Mouse (Mus musculus) gastrocnemius, adult 8-10 months (tissue): ENCODE data around the gene Gng2. TPM values are rescaled to one million over a fixed set of nuclear protein-coding genes. Genes with fewer than 3 reads are reported as not detected.
"Not testable (repeated sequence)": the region's sequence is repeated elsewhere in the genome, so short reads cannot be mapped to it uniquely, and the experiment has no call there.

Experiments
- DNase-seq, 2 experiments: peaks; one replicate each; pipeline ENCODE4 v3.0.0; 2022; ENCODE audit warnings: low spot score in 2 of 2
- total RNA-seq, 4 experiments: library from RNA; stranded (reverse); gene quantifications; 2 replicates each; pipeline ENCODE4 v1.2.4; 2022

Gene Gng2
- total RNA-seq, 4 experiments from 2014 or later: 0.68 to 6.9 (median 2.6) TPM

DNA sequence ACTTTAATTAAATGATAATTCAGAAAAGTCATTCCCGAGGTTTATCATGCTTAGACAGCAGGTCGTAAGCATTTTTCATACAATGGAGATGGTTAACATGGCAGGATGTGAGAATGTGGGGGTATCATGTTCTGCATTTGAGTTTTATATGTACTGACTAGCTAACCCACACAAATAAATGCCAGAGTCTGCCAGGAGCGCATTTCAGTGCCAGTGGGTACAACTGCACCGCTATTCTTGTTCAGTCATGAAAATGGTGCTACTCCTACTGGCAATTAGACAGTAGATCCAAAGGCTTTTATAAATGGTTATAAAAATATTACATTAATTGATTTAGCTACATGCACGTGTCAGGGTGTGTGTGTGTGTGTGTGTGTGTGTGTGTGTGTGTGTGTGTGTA, 38.9 kb downstream of the Gng2 start:
- no peak for DNase-seq

DNA sequence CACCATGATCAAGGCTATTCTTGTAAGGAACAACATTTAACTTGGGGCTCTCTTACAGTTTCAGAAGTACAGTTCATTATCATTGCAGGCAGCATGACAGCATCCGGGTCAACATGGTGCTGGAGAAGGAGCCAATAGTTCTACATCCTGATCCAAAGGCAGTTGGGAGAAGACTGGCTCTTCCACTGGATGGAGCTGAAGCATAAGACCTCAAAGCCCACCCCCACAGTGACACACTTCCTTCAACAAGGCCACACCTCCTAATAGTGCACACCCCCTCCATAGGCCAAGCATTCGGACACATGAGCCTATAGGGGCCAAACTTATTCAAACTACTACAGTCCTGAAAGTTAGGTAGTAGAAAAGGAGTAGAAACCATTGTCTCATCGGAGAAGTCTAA, 42.3 kb downstream of the Gng2 start:
- DNase-seq: no peak

DNA sequence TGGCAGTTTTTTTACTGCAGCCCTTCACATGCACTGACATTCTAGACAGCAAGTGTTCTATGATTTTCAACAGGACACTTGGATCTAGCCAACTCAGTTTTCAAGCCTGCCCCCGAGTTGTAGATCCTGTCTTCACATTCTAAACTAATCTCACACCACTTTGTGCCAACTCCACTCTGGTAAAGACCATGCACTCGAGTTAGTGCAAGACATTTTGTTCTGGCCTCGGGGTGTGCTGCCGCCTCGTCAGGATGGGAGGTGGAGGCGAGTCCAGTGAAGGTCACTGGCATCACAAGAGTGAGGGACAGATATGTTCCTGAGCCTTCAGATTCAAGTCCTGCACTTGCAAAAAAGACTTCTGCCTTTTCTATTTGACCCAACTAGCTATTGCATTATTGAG, 44.1 kb downstream of the Gng2 start:
- no peak for DNase-seq

DNA sequence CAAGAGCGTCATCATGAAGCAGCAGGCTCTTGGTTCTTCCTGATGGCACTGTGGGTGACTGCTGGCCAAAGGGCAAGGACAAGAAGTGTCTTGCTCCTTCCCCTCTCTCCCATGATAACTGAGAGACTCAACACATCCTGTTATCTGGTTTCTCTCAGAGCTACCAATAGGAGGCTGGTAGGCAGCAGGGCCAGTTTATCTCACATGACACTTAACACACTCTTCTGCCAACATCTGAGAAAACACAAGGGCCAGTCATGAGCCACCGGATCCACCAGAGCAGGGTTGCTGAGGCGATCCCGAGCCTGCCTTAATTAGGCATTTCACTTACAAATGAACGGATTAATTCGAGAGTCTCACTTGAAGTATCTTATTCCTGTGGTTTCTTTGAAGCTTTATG, 49.5 kb downstream of the Gng2 start:
- no peak for DNase-seq

DNA sequence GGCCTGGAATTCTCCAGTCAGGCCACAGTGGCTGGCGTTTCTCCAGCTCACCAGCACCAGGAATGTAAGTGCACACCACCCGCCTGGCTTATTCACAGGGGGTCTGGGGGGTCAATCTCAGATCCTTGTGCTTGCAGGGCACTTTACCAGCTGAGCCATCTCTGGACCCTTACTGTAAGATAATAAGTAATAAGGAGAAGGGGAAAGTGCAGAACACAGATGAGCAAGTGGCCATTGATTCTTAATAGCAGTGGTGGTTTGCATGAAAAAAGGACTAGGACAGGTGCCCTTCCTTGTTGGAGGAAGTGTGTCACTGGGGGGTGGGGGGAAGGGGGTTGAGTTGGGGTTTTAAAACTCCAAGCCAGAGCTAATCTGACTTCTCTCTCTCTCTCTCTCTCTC, 50.3 kb downstream of the Gng2 start:
- DNase-seq: no peak

DNA sequence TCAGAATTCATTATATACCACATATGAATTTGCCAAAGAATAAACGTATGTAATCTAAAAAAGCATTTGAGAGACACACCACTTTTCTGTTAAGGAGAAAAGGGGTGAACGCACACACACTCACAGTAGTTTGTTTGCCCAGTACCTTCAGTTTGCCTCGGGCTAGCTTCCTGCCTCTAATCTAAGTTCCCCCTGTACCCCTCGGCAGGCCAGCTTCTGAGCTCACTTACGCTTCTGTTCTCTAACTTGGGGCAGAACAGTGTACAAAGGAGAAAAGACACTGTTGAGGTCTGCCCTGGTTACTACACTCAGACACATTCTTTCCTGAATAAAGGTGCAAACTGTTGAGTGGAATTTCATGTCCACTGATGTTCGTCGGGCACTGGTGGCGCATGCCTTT, 51.1 kb downstream of the Gng2 start:
- no peak for DNase-seq

DNA sequence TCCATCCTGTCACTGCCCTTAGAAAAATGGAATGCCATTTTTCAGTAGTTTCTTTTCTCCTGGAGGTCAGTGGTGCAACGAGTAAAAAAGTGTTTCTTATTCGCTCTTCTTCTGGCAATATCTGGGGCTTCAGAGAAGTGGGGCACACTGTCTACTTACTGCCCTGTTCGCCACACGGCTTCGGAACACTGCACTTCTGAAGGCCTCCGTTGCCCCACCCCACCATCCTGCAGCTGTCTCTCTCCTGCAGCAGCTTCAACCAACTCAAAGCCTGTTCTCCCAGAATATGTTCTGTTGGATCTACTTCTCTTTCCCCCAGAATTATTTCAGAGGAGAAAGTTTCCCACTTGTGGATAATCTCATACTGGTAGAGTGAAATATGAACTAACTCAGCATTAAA, 52.3 kb downstream of the Gng2 start:
- no peak for DNase-seq

DNA sequence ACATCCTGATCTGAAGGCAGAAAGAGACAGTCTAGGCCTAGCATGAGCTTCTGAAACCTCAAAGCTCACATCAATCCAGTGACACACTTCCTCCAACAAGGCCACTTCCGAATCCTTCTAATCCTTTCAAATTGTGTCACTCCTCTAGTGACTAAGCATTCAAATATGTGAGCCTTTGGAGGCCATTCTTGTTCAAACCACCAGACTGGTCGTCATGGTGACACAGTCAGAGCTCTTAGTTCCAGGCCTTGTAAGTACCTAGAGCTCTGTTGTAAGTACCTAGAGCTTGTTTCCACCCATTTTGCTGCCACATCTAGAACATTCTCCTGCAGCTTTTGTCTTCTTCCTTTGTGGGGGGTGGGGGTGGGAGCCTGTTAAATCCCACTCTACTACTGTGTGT, 53.3 kb downstream of the Gng2 start:
- no peak for DNase-seq

DNA sequence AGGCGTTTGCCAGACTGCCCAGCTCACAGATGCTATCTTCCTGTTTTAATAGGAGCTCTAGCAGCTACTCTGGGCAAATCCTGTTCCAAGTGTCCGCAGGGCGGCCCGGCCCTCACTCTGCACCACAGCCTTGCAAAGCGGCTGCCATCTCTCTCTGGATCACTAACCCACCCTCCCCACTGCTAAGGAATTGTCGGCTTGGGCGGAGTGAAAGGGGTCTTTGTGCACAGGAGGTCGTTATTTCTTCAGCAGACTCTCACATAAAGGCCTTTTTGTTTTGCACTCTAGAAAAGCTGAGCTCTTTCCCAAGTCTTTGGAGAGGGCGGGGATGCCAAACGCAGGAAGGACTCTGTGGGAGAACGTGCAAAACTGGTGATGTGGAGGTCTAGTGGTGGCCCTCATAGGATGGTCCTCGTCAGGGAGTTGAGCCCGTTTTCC, 57.2 kb downstream of the Gng2 start:
- DNase-seq: no peak

DNA sequence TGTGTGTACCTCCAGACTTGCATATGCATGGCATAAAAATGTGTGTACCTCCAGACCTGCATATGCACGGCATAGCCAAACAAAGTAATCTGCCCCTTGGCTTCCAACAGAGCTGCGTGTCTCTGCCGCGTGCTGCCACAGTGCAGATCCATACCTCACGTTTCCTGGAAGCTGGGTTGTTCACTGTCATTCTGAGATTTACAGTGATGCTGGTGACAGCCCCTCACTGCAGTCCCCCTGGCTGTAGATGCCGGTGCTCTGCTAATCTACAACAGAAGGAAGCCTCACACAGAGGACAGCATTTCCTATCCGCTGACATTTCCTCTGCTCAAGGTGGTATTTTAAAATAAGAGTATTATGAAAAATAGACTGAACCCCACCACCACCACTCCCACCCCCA, 57.6 kb downstream of the Gng2 start:
- no peak for DNase-seq

DNA sequence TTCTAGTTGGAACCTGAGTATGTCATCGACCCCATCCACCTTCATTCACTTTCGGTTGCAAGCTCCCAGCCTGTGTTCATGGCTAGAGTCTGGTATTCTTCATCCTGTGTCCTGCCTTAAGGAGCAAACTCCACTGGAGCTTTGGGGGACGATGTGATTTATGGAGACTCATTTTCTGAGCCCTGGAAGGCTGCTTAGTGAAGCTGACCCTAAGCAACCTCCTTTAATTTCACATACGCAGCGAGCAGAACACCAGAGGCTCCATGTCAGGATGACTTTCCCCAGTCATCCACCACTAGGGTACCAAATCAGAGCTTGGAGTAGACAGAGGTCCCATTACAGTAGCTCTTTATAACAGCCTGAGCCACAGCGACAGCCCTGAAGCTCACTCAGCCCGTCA, 59.9 kb downstream of the Gng2 start:
- DNase-seq: no peak

DNA sequence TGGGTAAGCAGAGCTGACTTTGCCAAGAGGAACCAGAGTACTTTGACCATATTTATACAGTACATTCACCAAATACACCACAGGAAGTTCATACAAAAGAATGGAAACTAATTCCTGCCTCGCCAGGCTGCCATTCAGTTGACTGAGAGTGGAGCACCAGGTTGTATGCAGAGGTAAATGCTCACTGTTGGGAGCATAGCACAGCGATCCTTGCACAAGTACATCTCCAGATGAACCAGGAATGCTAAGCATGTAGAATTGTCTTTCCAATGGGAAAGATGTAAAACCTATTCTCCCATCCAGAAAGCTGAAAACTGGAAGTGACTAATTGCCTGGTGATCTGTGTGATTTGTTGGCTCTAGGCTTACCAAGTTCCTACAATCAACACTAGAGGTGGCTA, 61.1 kb downstream of the Gng2 start:
- DNase-seq: no peak

DNA sequence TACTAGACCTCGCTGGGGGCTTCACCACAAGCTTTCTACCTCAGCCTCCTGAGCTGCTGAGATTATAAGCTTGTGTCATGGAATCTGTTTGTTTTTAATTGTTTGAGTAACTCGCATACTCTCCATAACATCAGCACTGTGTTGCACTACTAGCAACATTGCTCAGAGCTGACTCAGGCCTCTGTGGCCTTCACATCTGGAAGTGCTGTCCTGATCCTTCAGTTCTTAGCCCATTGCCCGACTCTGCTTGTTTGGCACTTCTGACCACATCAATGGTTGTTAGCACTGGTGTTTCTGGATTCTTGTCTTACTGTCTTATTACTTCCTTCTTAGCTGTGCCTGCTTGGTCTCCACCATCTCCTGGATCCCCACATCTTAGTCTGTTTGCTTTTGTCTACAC, 64.5 kb downstream of the Gng2 start:
- no peak for DNase-seq

DNA sequence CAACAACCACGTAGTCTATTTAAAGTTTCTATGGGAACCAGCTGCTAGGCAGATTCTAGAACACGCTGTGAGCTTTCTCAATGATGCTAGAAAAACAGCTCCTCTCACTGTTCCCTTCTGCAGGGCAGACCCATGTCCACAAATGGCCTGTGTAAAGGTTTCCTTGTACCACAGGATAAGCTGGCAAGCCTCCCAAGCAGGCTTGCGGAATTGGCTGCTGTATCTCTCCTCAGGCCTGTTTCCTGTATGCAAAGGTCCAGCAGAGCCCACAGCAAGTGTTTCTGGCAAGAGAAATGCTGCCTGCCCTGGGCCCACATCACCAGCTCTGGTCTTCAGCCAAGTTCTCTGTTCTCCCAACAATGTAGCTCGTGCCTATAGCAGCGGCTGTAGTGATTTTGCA, 71.8 kb downstream of the Gng2 start:
- no peak for DNase-seq

DNA sequence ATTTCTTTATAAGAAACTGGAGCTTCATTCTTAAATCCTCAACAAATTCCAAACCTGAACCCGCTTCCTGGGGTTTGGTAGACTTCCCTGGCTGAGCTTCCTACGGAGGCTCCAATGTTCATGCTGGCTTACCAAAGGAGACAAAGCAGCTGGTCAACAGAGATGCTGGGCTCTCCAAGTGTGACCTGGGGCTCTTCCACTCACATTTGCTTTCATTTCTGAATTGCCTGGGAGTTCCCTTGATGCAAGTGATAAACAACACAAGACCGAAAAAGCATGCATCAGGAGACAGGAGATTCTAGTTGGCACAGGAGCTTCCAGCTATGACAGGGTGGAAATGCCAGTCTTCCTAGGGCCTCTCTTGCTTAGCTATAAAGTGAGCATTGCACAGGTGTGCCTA, 72.6 kb downstream of the Gng2 start:
- DNase-seq: no peak

DNA sequence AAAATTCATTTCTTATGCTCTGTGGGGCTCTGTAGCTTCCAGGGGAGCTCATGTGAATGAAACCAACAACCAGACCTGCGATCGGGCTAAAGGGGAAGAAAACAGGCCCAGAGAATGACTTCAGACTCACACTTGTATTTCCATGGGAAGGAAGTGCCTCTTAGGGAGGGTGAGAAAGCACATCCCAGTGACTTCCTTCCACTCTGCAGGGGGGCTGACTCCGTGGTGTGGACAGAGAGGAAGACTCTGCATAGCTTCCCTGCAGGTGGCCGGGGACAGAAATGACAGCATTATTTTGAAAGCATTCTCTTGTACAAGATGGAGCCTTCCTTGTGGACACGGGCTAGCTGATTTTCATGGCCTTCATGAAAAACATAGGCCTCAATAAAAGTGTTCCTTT, 73.4 kb downstream of the Gng2 start:
- DNase-seq: no peak

DNA sequence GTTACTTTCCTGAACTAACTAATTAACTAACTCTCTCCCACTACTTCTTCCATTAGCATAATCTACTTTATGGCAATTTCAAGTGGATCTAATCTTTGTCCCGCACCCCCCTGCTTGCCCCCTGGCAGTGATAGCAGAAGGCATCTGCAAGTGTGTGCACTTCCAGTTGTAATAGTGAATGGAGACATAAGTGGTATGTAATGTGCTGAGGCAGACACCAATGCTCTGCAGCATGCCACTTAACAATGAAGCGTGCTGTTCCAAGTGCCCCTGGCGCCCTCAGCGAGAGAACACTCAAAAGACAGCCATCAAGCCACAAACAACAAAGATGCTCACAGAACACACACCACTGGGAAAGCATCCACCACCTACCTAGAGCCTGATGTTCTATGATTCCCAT, 76.9 kb downstream of the Gng2 start:
- DNase-seq: no peak

DNA sequence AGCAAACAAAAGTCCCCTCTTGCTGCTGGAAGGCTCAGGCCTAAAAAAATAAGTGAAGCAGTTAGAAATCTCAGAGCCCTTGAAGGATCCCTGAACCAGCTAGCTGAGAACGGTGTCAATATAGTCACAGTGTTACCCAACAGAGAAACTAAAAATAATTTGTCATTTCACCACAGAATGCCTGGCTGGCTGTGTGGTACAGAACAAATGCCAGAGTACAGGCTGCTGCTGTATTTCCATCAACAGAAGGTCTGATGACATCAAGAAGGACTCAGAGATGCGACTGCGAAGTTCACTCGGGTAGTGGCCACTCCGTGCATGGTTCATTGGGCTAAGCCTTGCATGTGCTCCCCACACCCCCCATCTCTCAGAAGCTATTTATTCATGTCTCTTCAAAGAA, 89.9 kb downstream of the Gng2 start:
- DNase-seq: peak in 1 of 2 experiments; percentile 3

DNA sequence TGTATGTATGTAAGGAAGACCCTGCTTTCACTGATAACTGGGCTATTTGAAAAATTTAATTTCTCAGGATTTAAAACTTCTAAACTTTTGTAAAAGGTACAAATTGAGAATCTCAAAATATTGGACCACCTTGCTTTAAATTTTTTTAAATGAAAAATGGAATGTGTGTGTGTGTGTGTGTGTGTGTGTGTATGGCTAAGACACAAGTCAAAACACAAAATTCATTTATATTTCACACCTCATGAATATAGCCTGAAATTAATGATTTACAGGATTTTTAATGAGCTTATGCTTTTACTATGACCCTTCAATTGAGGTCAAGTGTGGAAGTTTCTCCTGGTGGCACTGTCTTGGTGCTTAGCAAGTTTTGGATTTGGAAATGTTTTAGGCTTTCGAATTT, 93.0 kb downstream of the Gng2 start:
- DNase-seq: not testable (repeated sequence)

DNA sequence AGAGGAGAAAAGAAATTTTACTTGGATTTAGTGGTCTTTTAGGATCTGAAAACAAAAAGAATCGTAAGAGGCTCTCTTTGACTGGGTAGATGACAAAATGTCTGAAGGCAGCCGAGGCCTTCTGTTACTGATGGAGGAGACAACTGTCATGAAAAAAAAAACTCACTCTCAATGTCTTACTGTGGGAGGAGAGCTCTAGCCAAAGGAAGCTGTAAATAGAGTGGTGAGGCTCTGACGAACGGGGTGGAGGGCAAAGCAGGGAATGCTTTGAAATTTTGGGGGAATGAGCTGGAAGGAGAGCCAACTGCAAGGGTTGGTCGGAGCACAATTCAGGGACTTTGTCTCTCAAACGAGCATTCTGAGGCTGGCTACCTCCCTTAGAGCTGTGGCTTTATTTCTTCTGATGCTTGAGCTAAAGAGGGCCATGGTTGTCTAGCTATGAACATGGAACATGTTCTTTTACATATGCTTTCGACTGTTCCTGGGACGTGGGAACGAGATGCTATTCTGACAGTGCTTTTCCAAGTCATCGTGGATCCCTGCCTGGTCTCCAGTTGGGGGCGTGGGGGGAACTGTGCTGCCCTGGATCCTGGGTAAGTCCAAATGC, 103.1 kb downstream of the Gng2 start:
- DNase-seq: no peak

DNA sequence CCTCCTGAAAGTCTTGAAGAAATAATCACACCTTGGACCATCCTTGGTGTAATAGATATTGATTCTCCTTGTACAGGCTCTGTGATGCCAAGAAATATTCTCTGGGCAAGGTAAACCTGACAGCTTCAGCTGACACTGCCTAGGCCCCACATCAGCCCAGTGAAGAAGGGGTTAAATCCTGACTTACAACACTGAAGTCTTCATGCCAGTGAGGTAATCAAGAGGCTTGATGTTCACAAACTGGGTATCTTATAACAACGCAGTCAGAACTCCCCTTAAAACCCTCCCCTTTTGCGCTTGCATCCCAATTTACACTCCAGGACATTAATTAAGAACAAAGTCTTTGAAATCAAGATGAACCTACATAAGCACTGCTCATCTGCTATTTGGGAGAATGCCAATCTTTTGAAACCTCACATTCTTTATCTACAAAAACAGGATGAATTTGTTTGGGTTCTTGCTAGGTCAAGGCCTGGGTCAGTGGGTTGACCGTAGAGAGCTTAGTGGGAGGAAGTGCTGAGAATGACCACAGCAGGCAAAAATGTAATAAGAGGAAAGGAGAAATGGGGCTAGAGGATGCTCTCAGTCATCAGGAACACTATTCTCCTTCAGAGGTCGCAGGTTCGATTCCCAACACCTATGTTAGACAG, 110.0 kb downstream of the Gng2 start:
- DNase-seq: no peak

DNA sequence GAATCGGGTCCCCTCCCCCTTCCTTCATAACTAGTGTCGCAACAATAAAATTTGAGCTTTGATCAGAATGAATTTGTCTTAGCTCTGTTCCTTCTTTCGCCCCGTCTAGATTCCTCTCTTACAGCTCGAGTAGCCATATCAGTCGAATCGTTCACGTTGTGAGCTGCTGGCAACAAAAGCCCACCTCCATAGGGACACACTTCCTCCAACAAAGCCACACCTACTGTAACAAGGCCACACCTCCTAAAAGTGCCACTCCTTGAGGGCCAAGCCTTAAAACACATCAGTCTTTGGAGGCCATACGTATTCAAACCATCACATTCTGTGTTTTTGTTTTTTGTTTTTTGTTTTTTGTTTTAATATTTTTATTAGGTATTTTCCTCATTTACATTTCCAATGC, 112.3 kb downstream of the Gng2 start:
- DNase-seq: not testable (repeated sequence)

DNA sequence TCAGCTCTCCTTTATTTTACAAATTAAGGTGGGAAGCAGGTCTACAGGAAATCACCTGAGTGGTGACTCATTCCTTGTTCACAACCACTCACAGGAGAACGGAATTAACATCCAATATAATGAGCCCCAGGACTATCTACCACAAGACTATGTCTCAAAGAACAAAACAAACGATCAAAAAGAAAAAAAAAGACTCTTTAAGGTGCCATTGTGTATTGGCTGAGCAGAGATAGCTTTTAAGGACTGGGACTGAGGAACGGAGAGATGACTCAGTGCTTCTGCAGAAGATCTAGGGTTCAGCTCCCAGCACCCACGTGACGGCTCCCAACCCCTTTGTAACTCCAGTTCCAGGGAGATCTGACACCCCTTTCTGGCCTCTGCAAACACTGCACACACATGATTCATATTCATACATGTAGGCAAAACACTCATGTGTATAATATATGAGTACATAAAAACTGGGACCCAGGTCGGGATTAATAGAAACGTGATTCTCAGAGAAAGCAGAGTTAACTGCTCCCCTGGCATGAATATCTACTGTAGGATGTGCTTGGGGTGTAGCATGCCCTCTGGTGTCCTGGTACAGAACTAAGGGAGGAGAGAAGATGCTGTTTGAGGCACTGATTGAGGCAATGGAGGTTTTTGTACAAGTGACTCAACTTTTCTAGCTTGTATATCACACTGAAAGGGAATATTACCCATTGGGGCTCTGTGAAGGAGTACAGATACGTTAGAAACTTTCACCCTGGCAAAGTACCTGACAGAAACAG, 115.9 kb downstream of the Gng2 start:
- no peak for DNase-seq
